Mouse (Mus musculus) heart, postnatal 0 days (tissue): ENCODE measurements around the gene Fgfr2.
A peak's percentile ranks its signal among the peaks of the same experiment; 100 is the strongest.

Experiments
- CTCF ChIP-seq: IDR thresholded peaks from 2 replicates; pipeline ENCODE4 v1.5.1; 2016; ENCODE audit warnings: antibody characterized with exemption, control low read depth, low read depth
- EP300 ChIP-seq: IDR thresholded peaks from 2 replicates; pipeline ENCODE4 v1.6.1; 2016; ENCODE audit warnings: antibody characterized with exemption, low read depth

DNA sequence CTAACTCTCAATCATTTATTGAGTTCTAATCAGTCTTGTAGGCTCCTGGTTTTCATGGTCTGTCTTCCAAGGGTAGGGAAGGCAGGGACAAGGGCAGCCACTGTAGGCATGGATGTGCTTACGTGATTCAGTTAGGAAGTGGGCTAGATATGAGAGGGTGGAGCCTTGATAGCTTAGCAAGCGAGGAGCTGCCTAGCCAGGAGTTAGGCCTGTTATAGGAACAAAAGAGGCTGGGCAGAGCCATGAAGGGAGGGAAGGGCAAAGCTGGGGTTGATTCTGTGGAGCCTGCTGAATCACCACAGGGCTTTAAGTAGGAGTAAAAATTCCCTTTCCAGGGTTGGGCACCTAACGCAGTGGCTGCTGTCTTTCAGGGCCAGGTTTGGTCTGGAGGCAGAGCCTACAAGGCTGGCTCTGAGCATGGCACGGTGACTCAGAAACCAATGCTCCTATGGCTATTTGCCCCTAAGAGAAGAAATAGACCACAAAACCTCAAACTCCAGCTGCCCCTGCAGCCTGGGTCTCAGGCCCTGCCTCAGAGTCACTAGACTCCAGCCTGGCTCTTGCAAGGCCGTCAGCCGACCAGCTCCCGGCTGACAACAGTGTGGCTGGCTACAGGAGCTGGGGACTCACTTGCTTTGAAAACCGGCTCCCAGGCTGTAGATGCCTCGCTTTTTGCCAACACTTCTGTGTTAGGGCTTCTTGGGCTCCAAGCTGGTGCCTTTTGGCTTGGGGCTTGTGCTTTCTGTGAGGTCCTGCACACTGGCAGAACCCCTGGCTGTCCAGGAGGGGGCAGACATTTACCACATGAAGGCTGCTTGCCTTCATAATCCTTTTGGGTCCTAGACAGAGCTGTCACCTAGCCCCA, 2449.7 kb downstream of the Fgfr2 start:
- TF ChIP-seq CTCF = peak; percentile 87
- TF ChIP-seq EP300 = no peak; the same call in 1 of the 2 replicates
